Mouse (Mus musculus) lung, postnatal 36 days (tissue): ENCODE results near the gene Gm17093.
"Not testable (repeated sequence)": the region's sequence is repeated elsewhere in the genome, so short reads cannot be mapped to it uniquely, and the experiment has no call there.

ENCODE experiments used
- DNase-seq: peaks from one replicate; pipeline ENCODE4 v3.0.0; 2022; ENCODE audit warnings: mixed read lengths

Gm17093 gene

DNA sequence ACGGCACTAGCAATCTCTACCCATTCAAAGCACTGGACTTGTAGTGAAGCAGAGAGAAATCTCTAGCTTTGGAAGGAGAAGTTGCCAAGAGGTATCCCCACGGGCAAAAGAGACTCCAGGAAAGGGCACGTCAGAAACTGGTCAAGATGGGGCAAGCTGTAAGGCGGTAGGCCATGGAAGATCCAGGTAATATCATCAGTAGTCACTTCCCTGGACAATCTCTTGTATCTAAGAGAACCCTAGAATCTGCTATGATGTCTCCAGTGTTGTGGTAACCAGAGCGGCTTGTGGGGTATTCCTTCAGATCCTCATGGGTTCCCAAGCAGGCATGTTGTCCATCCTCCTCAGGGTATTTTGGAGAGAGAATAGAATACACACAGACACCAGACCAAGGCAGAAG, at the start of gene Gm17093:
Gene Gm17093, plus strand, starts transcription at position 301 of the 400 bp plus-strand sequence.
- not testable (repeated sequence) for DNase-seq

DNA sequence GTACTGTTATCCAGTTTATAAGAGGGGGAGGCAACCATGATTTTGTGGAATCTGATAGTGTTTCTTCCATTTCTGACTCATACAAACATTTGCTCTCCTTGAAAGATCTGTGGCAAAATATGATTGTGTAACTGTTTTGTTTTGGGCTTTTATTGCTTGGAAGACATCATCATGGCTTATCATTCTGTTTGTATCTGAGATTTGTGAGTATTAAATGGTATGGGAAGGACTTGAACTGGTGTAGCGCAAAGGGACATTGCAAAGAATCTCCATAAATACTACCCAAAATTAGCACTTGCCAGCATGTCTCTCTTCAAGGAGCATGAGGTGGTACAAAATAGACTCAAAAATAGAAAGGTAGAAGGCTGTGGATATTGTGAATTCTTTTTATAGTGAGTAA, 25.9 kb upstream of the Gm17093 start, which contains the start of gene BC061237:
Gene BC061237, plus strand, starts transcription at position 301 of the 400 bp plus-strand sequence.
- DNase-seq = not testable (repeated sequence)

GRCm38 (mm10) chr14:44547961-44548360, 29.9 kb downstream of the Gm17093 start:
- DNase-seq = not testable (repeated sequence)
